Mouse (Mus musculus) bone marrow macrophage, adult 2 months (primary cell): ENCODE measurements at regions not wholly inside any gene's neighbourhood (a gene's known extent, or its start where the extent isn't known, plus 50 kb on each side); places are given as distances from the start of the nearest gene placed in this dataset.

Source experiments
- CTCF ChIP-seq: IDR thresholded peaks from 2 replicates; pipeline ENCODE4 v1.5.1; 2012; ENCODE audit warnings: low read depth, mild to moderate bottlenecking, low read length, moderate library complexity
- POLR2A ChIP-seq: IDR thresholded peaks from 2 replicates; pipeline ENCODE4 v1.6.1; 2012; ENCODE audit warnings: mild to moderate bottlenecking, low read depth, low read length, borderline replicate concordance

DNA sequence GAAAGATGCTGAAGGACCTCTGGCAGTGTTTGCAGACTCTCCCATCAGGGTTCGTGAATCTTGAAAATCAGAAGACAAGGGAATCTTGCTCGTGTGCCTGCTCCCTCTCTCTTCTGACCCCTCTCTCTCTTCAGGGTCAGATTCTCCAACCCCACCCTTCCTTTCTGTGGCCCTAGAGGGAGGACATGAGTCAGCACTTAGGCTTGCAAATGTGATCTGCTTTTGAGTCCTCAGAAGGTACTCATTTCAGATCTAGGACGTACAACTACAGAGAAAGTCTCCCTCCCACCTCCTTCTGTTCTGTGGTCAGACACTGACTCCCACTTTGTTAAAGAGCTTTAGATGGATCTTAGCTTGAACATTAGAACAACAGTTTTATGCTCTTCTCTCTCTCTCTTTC lies 156.9 kb upstream of the Prdm1 start:
- TF ChIP-seq CTCF (no peak), POLR2A (no peak)
